Comparison of ENCODE assay signal across 26 mouse cellular contexts in the genomic region with DNA sequence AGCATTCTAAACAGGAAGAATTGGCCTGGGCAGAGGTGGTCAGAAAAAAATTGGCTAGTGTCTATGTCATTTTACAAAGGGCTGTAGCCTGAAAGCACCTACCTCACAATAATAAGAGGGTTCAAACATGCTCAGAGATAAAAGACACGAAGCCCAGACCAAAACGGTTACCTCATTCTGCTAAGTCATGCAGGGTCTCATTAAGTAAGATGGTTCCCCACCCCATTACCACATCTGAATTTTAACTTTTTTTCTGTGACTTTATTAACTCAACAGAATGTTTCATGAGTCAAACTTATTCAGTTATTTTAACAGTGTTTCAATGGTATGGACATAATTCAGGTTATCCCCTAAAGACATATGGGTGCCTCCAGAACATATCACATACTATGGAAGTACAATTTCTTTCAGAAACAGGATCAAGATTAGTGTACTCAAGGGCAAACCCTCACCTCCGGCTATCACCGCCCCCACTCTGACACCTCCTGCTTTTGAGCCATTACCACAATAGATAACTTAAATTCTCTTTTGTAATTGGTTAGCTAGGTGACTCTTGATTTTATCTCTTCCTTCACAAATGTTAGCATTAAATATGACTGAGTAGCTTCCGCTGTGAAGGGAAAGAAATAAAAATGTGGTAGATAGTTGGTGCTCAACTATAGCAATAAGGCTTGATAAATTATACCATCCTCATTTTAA. TPM values are rescaled to one million over a fixed set of nuclear protein-coding genes. Genes with fewer than 3 reads are reported as not detected.
"Had no signal": no experiment of that assay in that cellular context is flagged by ENCODE, and none has a peak within 500 bp of the region (broad histone marks: within the 10 kb centered on the region; RNA-seq: fewer than 3 reads in every experiment).

No protein-coding gene starts in this region.

- DNase-seq: gastrocnemius, adult 2 months; gastrocnemius, postnatal 10 days; gastrocnemius, postnatal 25 days; heart, adult 18-20 months; heart, postnatal 14 days; heart, postnatal 36 days; kidney, adult 2 months; kidney, adult 9 months; kidney, postnatal 14 days; kidney, postnatal 36 days; layer of hippocampus, adult 9-11 months; layer of hippocampus, postnatal 36 days had no signal

- H3K4me2 ChIP-seq: heart, embryonic 13.5 days; heart, embryonic 15.5 days; hindbrain, embryonic 13.5 days; hindbrain, embryonic 15.5 days; intestine, embryonic 15.5 days; kidney, embryonic 15.5 days; limb, embryonic 12.5 days; liver, embryonic 12.5 days had no signal

- ATAC-seq: hindbrain, postnatal 0 days; intestine, embryonic 15.5 days; intestine, postnatal 0 days; liver, embryonic 12.5 days had no signal

- H3K27me3 ChIP-seq: heart, embryonic 13.5 days; heart, embryonic 15.5 days; hindbrain, embryonic 13.5 days; hindbrain, embryonic 15.5 days; intestine, embryonic 15.5 days; kidney, embryonic 15.5 days; limb, embryonic 12.5 days; liver, embryonic 12.5 days had no signal

- H3K27ac ChIP-seq: gastrocnemius, adult 2 months; heart, embryonic 10.5 days; heart, embryonic 13.5 days; heart, embryonic 15.5 days; hindbrain, embryonic 13.5 days; hindbrain, embryonic 15.5 days; hindbrain, postnatal 0 days; intestine, embryonic 15.5 days; kidney, embryonic 15.5 days; kidney, postnatal 0 days; limb, embryonic 10.5 days; limb, embryonic 12.5 days; liver, embryonic 12.5 days; liver, embryonic 14.5 days had no signal

- H3K4me3 ChIP-seq: gastrocnemius, adult 2 months; heart, embryonic 10.5 days; heart, embryonic 13.5 days; heart, embryonic 15.5 days; hindbrain, embryonic 13.5 days; hindbrain, embryonic 15.5 days; intestine, embryonic 15.5 days; kidney, embryonic 15.5 days; limb, embryonic 10.5 days; limb, embryonic 12.5 days; liver, embryonic 12.5 days had no signal

- H3K36me3 ChIP-seq: hindbrain, embryonic 15.5 days had no signal

- H3K4me1 ChIP-seq: heart, embryonic 10.5 days; heart, embryonic 13.5 days; heart, embryonic 15.5 days; hindbrain, embryonic 13.5 days; hindbrain, embryonic 15.5 days; intestine, embryonic 15.5 days; kidney, embryonic 15.5 days; limb, embryonic 10.5 days; limb, embryonic 12.5 days; liver, embryonic 12.5 days had no signal

- H3K9me3 ChIP-seq: heart, embryonic 10.5 days; heart, embryonic 13.5 days; heart, embryonic 15.5 days; hindbrain, embryonic 13.5 days; hindbrain, embryonic 15.5 days; intestine, embryonic 15.5 days; kidney, embryonic 15.5 days; limb, embryonic 10.5 days; limb, embryonic 12.5 days; liver, embryonic 12.5 days had no signal

- H3K9ac ChIP-seq: heart, embryonic 13.5 days; heart, embryonic 15.5 days; hindbrain, embryonic 13.5 days; hindbrain, embryonic 15.5 days; intestine, embryonic 15.5 days; kidney, embryonic 15.5 days; limb, embryonic 12.5 days; liver, embryonic 12.5 days; liver, embryonic 14.5 days had no signal

RNA-seq across cellular contexts. Expression of gene Oip5, which starts 23.1 kb away (rescaled TPM):
- total RNA-seq: gastrocnemius, adult 2 months had no signal
